ENCODE assay signal across 8 mouse cellular contexts in genomic region chr6:83914720-83915271, GRCm38 (mm10). TPM values are rescaled to one million over a fixed set of nuclear protein-coding genes. Genes with fewer than 3 reads are reported as not detected.
DNase-seq lines count a peak whose midpoint lies in the region; ATAC-seq lines count a peak whose summit lies in the region.

No protein-coding gene starts in this region.

- ATAC-seq in forebrain, embryonic 13.5 days = peak; percentile 77
- ATAC-seq in limb, embryonic 15.5 days (ENCODE audit: insufficient number of reproducible peaks, low FRiP score, low TSS enrichment, low read depth) = peak; percentile 62

- peak overlapping the region; percentile 97 for H3K27ac ChIP-seq in forebrain, embryonic 13.5 days
- peak overlapping the region; percentile 98 for H3K27ac ChIP-seq in limb, embryonic 15.5 days

- H3K4me3 ChIP-seq in forebrain, embryonic 13.5 days = peak overlapping the region; percentile 98
- peak overlapping the region; percentile 97 for H3K4me3 ChIP-seq in limb, embryonic 15.5 days

- H3K4me1 ChIP-seq in forebrain, embryonic 13.5 days = no peaks in the 10 kb centered on the region
- no peaks in the 10 kb centered on the region for H3K4me1 ChIP-seq in limb, embryonic 15.5 days

- no peaks in the 10 kb centered on the region for H3K27me3 ChIP-seq in forebrain, embryonic 13.5 days
- H3K27me3 ChIP-seq in limb, embryonic 15.5 days = 0 out of 2 replicates have a peak, but pooled peaks cover 3% of the 10 kb centered on the region

- no peaks in the 10 kb centered on the region for H3K9me3 ChIP-seq in forebrain, embryonic 13.5 days (replicated peaks)
- H3K9me3 ChIP-seq in limb, embryonic 15.5 days = no peaks in the 10 kb centered on the region

- peak; percentile 18 for DNase-seq in layer of hippocampus, adult 9-10 months (ENCODE audit: low spot score)
- DNase-seq in layer of hippocampus, adult 8-10 months (ENCODE audit: low spot score in 2 of 2) = no peak
- peak; percentile 66 for DNase-seq in adipocyte (ENCODE audit: low spot score)
- DNase-seq in skeletal muscle tissue, adult 2 months (ENCODE audit: low read depth, low spot score) = peak; percentile 18
- no peak for DNase-seq in thymus, postnatal 10 days (ENCODE audit: low spot score in 2 of 2)
- DNase-seq in adrenal gland, adult 18-20 months (ENCODE audit: low spot score in 2 of 2) = no peak

- peak overlapping the region; percentile 69 for H3K4me2 ChIP-seq in forebrain, embryonic 13.5 days
- H3K4me2 ChIP-seq in limb, embryonic 15.5 days = peak overlapping the region; percentile 50

- WGBS in forebrain, embryonic 13.5 days = under 1% methylated on average over 40 of the region's 40 CpGs
- WGBS in limb, embryonic 15.5 days = under 1% methylated on average over 40 of the region's 40 CpGs

- no peaks in the 10 kb centered on the region for H3K36me3 ChIP-seq in forebrain, embryonic 13.5 days (ENCODE audit: poor library complexity, severe bottlenecking)
- H3K36me3 ChIP-seq in limb, embryonic 15.5 days = no peaks in the 10 kb centered on the region

- peak overlapping the region; percentile 99 for H3K9ac ChIP-seq in forebrain, embryonic 13.5 days
- H3K9ac ChIP-seq in limb, embryonic 15.5 days = peak overlapping the region; percentile 98

RNA-seq across cellular contexts. Expression of gene Zfp638, which starts 47.9 kb away (rescaled TPM):
- total RNA-seq in layer of hippocampus, adult 8-10 months (2022) = 100 to 1,000 TPM; 115 to 150 (median 133) TPM
- polyA plus RNA-seq in forebrain, embryonic 13.5 days (2015; fragmentation: Nextera tagmentation; extraction: Ambion mirVana) = 93.6 and 95.6 TPM in 2 replicates
- polyA plus RNA-seq in limb, embryonic 15.5 days (2015; fragmentation: Nextera tagmentation; extraction: Ambion mirVana) = 46.7 and 59.3 TPM in 2 replicates
- total RNA-seq in adrenal gland, adult 18-20 months (2021) = 10 to 100 TPM; 91.0 to 95.9 TPM

Comparison
In these comparisons a context has a peak if more than half of its experiments do, and no peak if none do; other contexts are left out.
1. DNase-seq: peak in layer of hippocampus, adult 9-10 months (single experiment), adipocyte (single experiment) and skeletal muscle tissue, adult 2 months (single experiment); none in layer of hippocampus, adult 8-10 months (0 of 2), thymus, postnatal 10 days (0 of 2) and adrenal gland, adult 18-20 months (0 of 2).